Mouse (Mus musculus) cerebellum, adult 11 months (tissue): Measurements from ENCODE around the gene Spin2d.
A peak's percentile ranks its signal among the peaks of the same experiment; 100 is the strongest.
"Not testable (repeated sequence)": the region's sequence is repeated elsewhere in the genome, so short reads cannot be mapped to it uniquely, and the experiment has no call there.

Experiments
- DNase-seq: peaks from one replicate; pipeline ENCODE4 v3.0.0; 2022

Spin2d gene

GRCm38 (mm10) chrX:73176889-73177288 is at the start of gene Spin2d:
Spin2d (minus strand) TSS chrX:73176989.
- DNase-seq: not testable (repeated sequence)

- DNase-seq: no peak
Observed at GRCm38 (mm10) chrX:73225365-73225764, 48.6 kb upstream of the Spin2d start.

- DNase-seq: not testable (repeated sequence)
Observed at GRCm38 (mm10) chrX:73213819-73214564, 37.2 kb upstream of the Spin2d start, which contains the start of gene Xlr4b. Xlr4b (plus strand) TSS chrX:73214333.

- DNase-seq: peak; percentile 4
Observed at GRCm38 (mm10) chrX:73191934-73192333, 15.1 kb upstream of the Spin2d start, which contains the start of gene Xlr3b. Xlr3b (plus strand) TSS chrX:73192207.

DNA sequence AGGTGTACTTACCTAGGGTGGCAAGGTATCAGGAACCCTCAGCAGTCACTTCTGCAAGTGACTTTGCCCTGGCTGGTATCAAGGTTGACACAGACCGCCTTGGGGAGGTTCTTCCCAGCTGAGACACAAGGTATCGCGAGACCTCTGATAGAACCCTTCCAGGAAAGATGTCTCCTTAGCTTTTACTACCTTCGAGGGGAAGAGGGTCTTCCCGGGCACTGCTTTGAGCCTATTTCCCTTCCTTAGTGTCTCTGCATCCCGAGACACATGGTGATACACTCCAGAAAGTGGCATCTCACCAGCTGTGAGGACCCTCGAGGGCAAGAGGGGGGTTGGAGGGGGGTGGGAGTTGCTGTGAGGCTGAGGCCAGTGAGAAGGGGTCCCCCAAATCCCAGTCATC is 27.4 kb downstream of the Spin2d start, which contains the start of gene DXBay18:
Gene DXBay18, minus strand, starts transcription at position 101 of the 400 bp plus-strand sequence.
- DNase-seq: not testable (repeated sequence)

DNA sequence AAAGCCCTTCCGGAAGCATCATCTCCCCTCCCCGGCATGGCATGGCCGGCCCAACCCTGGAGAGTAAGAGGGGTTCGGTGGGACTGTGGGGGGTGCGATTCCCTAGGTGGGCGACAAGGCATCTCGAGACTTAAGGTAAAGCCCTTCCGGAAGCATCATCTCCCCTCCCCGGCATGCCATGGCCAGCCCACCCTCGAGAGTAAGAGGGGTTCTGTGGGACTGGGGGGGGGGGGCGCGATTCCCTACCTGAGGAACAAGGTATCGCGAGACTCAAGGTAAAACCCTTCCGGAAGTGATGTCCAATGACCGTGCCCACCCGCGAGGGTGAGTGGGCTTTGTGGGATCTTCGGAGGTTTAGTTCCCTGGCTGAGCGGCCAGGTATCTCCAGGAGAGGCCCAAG is 28.3 kb downstream of the Spin2d start, which contains the start of gene Xlr5b:
Gene Xlr5b, plus strand, starts transcription at position 301 of the 400 bp plus-strand sequence.
- DNase-seq: not testable (repeated sequence)

GRCm38 (mm10) chrX:73143218-73143618 is 33.6 kb downstream of the Spin2d start:
- not testable (repeated sequence) for DNase-seq
